Mouse (Mus musculus): ENCODE data around the gene Cfap65. TPM values are rescaled to one million over a fixed set of nuclear protein-coding genes. Genes with fewer than 3 reads are reported as not detected.

The Cfap65 gene
- polyA plus RNA-seq, 1 experiment: 0.69 TPM

DNA sequence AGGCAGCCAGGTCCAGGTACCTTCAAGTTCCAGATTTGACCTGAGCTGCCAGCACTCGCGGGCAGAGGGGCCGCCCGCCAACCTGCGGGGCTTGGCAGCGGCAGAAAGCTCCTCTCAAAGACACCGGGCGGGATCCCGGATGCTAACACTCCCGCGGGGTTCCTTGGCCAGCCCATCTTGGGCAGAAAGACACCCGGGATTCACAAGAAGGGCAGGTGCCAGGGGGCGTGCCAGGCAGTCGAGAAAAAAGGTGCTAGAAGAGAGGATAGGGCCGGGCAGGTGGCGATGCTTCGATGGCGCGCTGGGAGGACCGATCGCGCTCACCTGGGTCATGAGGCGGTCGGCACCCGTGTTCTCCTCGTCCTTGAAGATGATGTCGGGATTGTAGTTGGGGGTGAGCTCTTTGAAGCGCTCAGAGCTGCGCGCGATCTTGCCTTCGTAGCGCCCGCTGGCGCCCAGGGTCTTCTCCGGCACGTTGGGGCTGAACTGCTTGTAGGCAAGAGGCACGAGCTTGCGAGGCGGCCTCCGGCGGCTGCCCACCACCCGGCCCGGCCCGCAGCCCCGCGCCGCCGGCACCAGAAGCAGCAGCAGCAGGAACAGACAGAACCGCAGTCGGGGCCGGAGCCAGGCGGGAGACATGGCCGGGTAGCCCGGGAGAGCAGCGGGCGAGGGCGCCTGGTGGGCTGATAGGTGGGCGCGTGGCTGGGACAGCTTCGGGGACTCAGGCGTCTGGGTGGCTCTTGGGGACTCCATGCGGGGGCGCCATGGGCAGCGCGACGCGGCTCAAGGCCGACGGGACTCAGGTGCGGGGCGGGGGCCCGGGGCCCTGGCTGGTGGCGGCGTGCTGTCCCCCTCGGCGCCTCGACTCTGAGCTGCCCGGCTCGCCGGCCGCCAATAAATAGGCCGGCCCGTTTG is 15.4 kb upstream of the Cfap65 start:
- TF ChIP-seq POLR2A (IDR thresholded peaks at IDR 0.05; ENCODE audit: control insufficient read depth, extremely low read depth, insufficient read depth, low read length, poor library complexity): no peak
- no peak for TF ChIP-seq CTCF (IDR thresholded peaks at IDR 0.05; ENCODE audit: borderline replicate concordance, control insufficient read depth, extremely low read depth, insufficient read depth, low read length, poor library complexity)
- H3K27me3 ChIP-seq (ENCODE audit: control insufficient read depth, insufficient read depth, low read length): peaks cover 8% of the 10 kb centered on the region; the same call in 1 of the 2 replicates
- WGBS: 4% methylated on average over 84 of the region's 84 CpGs
- no peak overlapping the region for H3K27ac ChIP-seq (ENCODE audit: control insufficient read depth, insufficient read depth, low read length)
- H3K4me1 ChIP-seq (replicated peaks; ENCODE audit: control insufficient read depth, insufficient read depth, low read length): no peaks in the 10 kb centered on the region
- no peaks in the 10 kb centered on the region for H3K36me3 ChIP-seq (ENCODE audit: control insufficient read depth, insufficient read depth, low read length)
- no peak for DNase-seq
- no peak overlapping the region for H3K4me3 ChIP-seq (ENCODE audit: control insufficient read depth, insufficient read depth, low read length)

DNA sequence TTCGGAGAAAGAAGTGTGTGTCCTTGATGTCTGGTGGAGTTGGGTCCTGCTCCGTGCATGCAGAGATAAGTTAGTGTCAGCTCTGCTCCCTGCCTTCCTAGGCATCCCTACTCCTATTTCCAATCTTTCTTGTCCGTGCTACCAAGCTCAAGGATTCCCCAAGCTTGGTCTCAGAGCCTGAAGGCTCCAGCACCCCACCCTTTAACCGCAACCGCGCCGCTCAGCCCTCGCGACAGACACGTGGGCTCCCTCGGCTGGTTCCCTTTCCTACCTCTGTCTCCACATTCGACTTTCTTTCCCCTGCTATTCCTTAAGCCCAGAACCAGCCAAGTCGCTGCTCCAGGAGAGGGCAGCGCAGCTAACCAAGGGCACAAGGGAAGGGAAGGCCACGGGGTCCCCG is 14.7 kb upstream of the Cfap65 start:
- Histone ChIP-seq H3K27me3 (ENCODE audit: control insufficient read depth, insufficient read depth, low read length) (peaks cover 8% of the 10 kb centered on the region; the same call in 1 of the 2 replicates), H3K4me3 (ENCODE audit: control insufficient read depth, insufficient read depth, low read length) (no peak overlapping the region), H3K36me3 (ENCODE audit: control insufficient read depth, insufficient read depth, low read length) (no peaks in the 10 kb centered on the region), H3K27ac (ENCODE audit: control insufficient read depth, insufficient read depth, low read length) (no peak overlapping the region), H3K4me1 (replicated peaks; ENCODE audit: control insufficient read depth, insufficient read depth, low read length) (no peaks in the 10 kb centered on the region)
- TF ChIP-seq CTCF (IDR thresholded peaks at IDR 0.05; ENCODE audit: borderline replicate concordance, control insufficient read depth, extremely low read depth, insufficient read depth, low read length, poor library complexity) (no peak), POLR2A (IDR thresholded peaks at IDR 0.05; ENCODE audit: control insufficient read depth, extremely low read depth, insufficient read depth, low read length, poor library complexity) (no peak)
- WGBS: 3% methylated on average over 16 of the region's 16 CpGs
- no peak for DNase-seq

DNA sequence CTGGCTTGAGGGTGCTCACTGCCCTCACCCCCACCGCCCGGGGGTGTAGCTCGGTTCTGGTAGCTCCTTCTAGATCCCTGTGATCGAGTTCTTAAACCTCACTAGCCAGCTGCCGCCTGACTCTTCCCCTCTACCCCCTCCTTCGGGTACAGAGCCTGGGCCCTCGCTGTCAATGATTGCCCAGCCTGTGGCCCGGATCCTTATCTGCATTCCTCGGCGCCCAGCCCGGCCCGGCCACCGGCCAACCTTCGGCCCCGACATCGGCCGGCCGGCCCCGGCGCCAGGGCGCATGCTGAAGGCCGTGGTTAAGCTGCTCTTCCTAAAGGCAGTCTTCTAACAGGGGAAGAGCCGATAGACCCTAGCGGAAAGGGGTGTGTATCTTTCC is 14.3 kb upstream of the Cfap65 start:
- TF ChIP-seq CTCF (IDR thresholded peaks at IDR 0.05; ENCODE audit: borderline replicate concordance, control insufficient read depth, extremely low read depth, insufficient read depth, low read length, poor library complexity): no peak
- no peak for TF ChIP-seq POLR2A (IDR thresholded peaks at IDR 0.05; ENCODE audit: control insufficient read depth, extremely low read depth, insufficient read depth, low read length, poor library complexity)
- Histone ChIP-seq H3K27me3 (ENCODE audit: control insufficient read depth, insufficient read depth, low read length) (peaks cover 8% of the 10 kb centered on the region; the same call in 1 of the 2 replicates), H3K27ac (ENCODE audit: control insufficient read depth, insufficient read depth, low read length) (no peak overlapping the region), H3K4me3 (ENCODE audit: control insufficient read depth, insufficient read depth, low read length) (no peak overlapping the region), H3K4me1 (replicated peaks; ENCODE audit: control insufficient read depth, insufficient read depth, low read length) (no peaks in the 10 kb centered on the region), H3K36me3 (ENCODE audit: control insufficient read depth, insufficient read depth, low read length) (no peaks in the 10 kb centered on the region)
- WGBS: 10% methylated on average over 24 of the region's 24 CpGs
- DNase-seq: no peak

DNA sequence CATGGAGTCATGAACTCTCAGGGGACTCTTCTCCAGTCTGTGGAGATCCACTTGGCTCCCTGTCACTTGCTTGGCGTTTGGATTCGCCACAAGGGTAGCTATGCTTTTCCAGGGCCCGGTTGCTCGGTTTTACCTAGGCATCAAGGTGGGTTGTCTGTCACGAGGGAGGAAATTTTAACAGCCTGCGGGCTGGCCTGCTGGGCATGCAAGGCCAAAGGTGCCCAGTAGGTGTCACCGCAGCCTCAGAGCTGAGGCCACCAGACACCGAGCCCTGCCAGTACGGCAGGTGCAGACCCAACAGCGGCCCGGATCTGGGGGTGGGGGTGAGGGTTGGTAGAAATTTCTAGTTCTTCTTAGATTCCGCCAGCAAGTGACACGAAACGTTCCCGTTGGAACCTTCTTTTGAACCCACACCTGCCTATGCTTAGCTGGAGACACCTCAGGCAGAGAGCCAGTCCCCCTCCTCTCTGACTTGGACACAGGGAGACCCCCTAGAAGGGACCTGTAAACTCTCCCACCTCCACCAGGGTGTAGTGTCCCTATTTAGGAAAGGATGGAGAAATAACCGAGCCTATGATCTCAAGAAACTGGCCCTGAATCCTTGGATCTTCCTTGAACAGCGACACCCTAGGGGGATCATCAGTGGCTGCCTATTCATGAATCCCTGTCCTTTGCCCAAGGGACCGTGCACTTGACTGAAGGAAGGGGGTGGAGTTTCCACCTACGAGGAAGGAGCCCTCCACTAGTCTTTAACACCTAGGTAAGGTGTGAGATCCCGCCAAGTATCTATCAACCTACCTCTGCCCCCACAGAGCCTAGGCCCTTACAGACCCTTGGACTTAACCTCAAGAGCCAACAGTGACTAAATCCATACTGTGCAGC is 13.6 kb upstream of the Cfap65 start:
- Histone ChIP-seq H3K36me3 (ENCODE audit: control insufficient read depth, insufficient read depth, low read length) (no peaks in the 10 kb centered on the region), H3K27me3 (ENCODE audit: control insufficient read depth, insufficient read depth, low read length) (peaks cover 8% of the 10 kb centered on the region; the same call in 1 of the 2 replicates), H3K4me3 (ENCODE audit: control insufficient read depth, insufficient read depth, low read length) (no peak overlapping the region), H3K27ac (ENCODE audit: control insufficient read depth, insufficient read depth, low read length) (no peak overlapping the region), H3K4me1 (replicated peaks; ENCODE audit: control insufficient read depth, insufficient read depth, low read length) (no peaks in the 10 kb centered on the region)
- DNase-seq: peak; percentile 55
- TF ChIP-seq CTCF (IDR thresholded peaks at IDR 0.05; ENCODE audit: borderline replicate concordance, control insufficient read depth, extremely low read depth, insufficient read depth, low read length, poor library complexity): peak; percentile 63; the same call in 1 of the 2 replicates
- TF ChIP-seq POLR2A (IDR thresholded peaks at IDR 0.05; ENCODE audit: control insufficient read depth, extremely low read depth, insufficient read depth, low read length, poor library complexity): no peak
- 7% methylated on average over 20 of the region's 20 CpGs for WGBS

DNA sequence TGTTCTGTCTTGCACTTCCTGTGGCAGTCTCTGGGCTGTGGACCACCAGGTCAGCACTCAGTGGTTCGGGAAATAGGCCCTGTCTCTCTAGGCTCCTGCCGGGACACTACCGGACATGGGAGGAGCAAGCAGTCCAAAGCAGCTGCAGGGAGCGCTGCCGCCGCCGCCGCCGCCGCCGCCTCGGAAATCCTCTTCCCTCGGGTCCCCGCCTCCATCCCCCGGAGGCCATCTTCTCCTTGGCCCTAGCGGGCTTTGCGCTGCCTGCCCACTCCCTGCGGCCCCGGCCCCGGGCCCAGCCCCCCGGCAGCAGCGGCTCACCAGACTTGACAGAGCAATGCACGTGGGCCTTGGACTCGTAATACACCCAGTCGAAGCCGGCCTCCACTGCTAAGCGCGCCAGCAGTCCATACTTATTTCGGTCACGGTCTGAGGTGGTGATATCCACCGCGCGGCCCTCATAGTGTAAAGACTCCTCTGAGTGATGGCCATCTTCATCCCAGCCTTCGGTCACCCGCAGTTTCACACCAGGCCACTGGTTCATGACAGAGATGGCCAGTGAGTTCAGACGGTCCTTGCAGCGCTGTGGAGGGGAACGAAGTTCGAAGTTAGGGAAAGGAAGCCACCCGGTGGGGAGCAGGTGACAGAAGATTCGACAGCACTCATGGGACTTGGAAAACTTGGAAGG is 12.7 kb upstream of the Cfap65 start:
- Histone ChIP-seq H3K27ac (ENCODE audit: control insufficient read depth, insufficient read depth, low read length) (no peak overlapping the region), H3K27me3 (ENCODE audit: control insufficient read depth, insufficient read depth, low read length) (peaks cover 8% of the 10 kb centered on the region; the same call in 1 of the 2 replicates), H3K4me1 (replicated peaks; ENCODE audit: control insufficient read depth, insufficient read depth, low read length) (no peaks in the 10 kb centered on the region), H3K4me3 (ENCODE audit: control insufficient read depth, insufficient read depth, low read length) (no peak overlapping the region), H3K36me3 (ENCODE audit: control insufficient read depth, insufficient read depth, low read length) (no peaks in the 10 kb centered on the region)
- 3% methylated on average over 41 of the region's 41 CpGs for WGBS
- DNase-seq: no peak
- no peak for TF ChIP-seq POLR2A (IDR thresholded peaks at IDR 0.05; ENCODE audit: control insufficient read depth, extremely low read depth, insufficient read depth, low read length, poor library complexity)
